Mouse (Mus musculus) limb, embryonic 14.5 days (tissue): Measurements from ENCODE around the gene Blmh. TPM values are rescaled to one million over a fixed set of nuclear protein-coding genes. Genes with fewer than 3 reads are reported as not detected.

Experiments
- ATAC-seq: fragments of 200-750 bp; cut with Nextera tagmentation; 2 replicates; pipeline ENCODE4 v1.8.0; 2017; ENCODE audit warnings: low read depth, moderate number of reproducible peaks, moderate TSS enrichment; ENCODE audit not compliant: low FRiP score
- DNase-seq: peaks from one replicate; pipeline ENCODE4 v3.0.0-alpha.2; 2015; ENCODE audit warnings: low spot score
- H3K27ac ChIP-seq: fragments of 300-500 bp; sonication (generic); replicated peaks from 2 replicates; pipeline ENCODE4 v1.5.1; 2014; ENCODE audit warnings: low read depth, mild to moderate bottlenecking, low read length, moderate library complexity, mixed read lengths
- H3K27me3 ChIP-seq: fragments of 300-500 bp; sonication (generic); 2 replicates; pipeline ENCODE4 v1.6.1; 2014; ENCODE audit warnings: low read length, mixed read lengths; ENCODE audit not compliant: control insufficient read depth, insufficient read depth
- H3K36me3 ChIP-seq: fragments of 300-500 bp; sonication (generic); 2 replicates; pipeline ENCODE4 v1.6.1; 2014; ENCODE audit warnings: mild to moderate bottlenecking, low read length, moderate library complexity, mixed read lengths; ENCODE audit not compliant: control insufficient read depth, insufficient read depth
- H3K4me1 ChIP-seq: fragments of 300-500 bp; sonication (generic); 2 replicates; pipeline ENCODE4 v1.6.1; 2014; ENCODE audit warnings: antibody characterized with exemption, low read length, mixed read lengths; ENCODE audit not compliant: control insufficient read depth, insufficient read depth
- H3K4me2 ChIP-seq: fragments of 300-500 bp; sonication (generic); replicated peaks from 2 replicates; pipeline ENCODE4 v1.6.1; 2014; ENCODE audit warnings: low read depth, mild to moderate bottlenecking, low read length, moderate library complexity; ENCODE audit not compliant: severe bottlenecking
- H3K4me3 ChIP-seq: fragments of 300-500 bp; sonication (generic); replicated peaks from 2 replicates; pipeline ENCODE4 v1.5.1; 2014; ENCODE audit warnings: low read length
- H3K9ac ChIP-seq: fragments of 300-500 bp; sonication (generic); 2 replicates; pipeline ENCODE4 v1.6.1; 2014; ENCODE audit warnings: mild to moderate bottlenecking, low read depth, low read length, moderate library complexity; ENCODE audit not compliant: severe bottlenecking
- H3K9me3 ChIP-seq: fragments of 300-500 bp; sonication (generic); 2 replicates; pipeline ENCODE4 v1.6.1; 2016; ENCODE audit warnings: low read length; ENCODE audit not compliant: control insufficient read depth
- POLR2A ChIP-seq: fragments of 200-500 bp; IDR thresholded peaks from 2 replicates; pipeline ENCODE4 v1.8.0; 2012; ENCODE audit warnings: inconsistent platforms, mild to moderate bottlenecking, moderate library complexity, borderline replicate concordance; ENCODE audit not compliant: insufficient read depth, insufficient read length; ENCODE audit errors: extremely low read depth
- WGBS: fragments of 180-500 bp; shearing (Covaris S2); extraction: QIAGEN DNeasy Blood & Tissue Kit; methylation state at CpG from one replicate; pipeline ENCODE4 v1.1.7; 2014; 5-methylcytosine and 5-hydroxymethylcytosine counted together
- polyA plus RNA-seq, 2 experiments: library from polyadenylated mRNA; depleted of rRNA in 1 of 2; stranded (reverse) in 1 of 2; unstranded in 1 of 2; fragments of >200 nt; fragmentation: Nextera tagmentation in 1 of 2; extraction: Ambion mirVana in 1 of 2; gene quantifications; 2 replicates each; pipeline versions ENCODE4 v1.2.1 to v1.2.3; 2012 to 2014

Gene Blmh
- polyA plus RNA-seq, 2 experiments: 64.8 to 138 TPM

DNA sequence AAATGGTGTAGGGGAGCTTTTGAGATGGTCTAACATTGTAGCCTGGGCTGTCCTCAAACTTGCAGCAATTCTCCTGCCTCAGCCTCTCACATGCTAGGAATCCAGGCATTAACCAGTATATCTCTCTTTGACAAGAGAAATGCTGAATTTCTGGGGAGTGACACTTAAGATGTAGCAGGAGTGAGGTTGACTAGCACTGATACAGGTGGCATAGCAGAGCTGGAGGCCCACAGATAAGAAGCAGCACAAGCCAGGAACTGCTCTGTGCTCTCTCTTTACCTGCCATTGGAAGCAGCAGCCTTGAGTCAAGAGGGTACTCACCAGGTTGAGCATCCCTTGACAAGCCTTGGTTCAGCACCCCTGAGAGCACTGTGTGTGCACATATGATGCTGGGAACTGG, 59.6 kb downstream of the Blmh start:
- Histone ChIP-seq H3K4me1 (no peaks in the 10 kb centered on the region), H3K4me2 (no peak overlapping the region), H3K9me3 (no peaks in the 10 kb centered on the region), H3K4me3 (no peak overlapping the region), H3K27ac (no peak overlapping the region), H3K9ac (no peak overlapping the region), H3K36me3 (peaks cover 84% of the 10 kb centered on the region), H3K27me3 (no peaks in the 10 kb centered on the region)
- DNase-seq: no peak
- no peak for TF ChIP-seq POLR2A
- ATAC-seq: no peak

DNA sequence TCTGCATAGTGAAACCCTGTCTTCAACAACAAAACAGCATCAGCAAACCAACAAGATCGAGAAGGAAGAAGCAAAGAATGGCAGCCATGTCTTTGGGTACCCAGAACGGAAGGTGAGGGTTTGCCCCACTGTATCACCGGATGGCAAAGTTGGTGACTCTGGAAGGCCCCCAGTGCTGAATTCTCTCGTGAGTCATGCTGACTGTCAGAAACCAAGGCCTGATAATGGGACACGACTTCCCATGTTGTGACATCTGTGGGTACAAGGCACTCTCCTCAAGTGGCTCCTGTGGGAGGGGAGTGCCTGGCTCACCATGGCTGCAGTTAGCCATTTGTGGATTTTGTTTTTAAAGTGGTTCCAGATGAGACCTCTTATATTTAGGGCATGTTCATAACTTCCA, 66.2 kb downstream of the Blmh start:
- ATAC-seq: no peak
- no peak overlapping the region for H3K27ac ChIP-seq
- no peaks in the 10 kb centered on the region for H3K4me1 ChIP-seq
- no peak overlapping the region for H3K9ac ChIP-seq
- WGBS: 77% methylated on average over 5 of the region's 5 CpGs
- no peak overlapping the region for H3K4me2 ChIP-seq
- DNase-seq: no peak
- peaks cover 26% of the 10 kb centered on the region for H3K36me3 ChIP-seq
- H3K27me3 ChIP-seq: no peaks in the 10 kb centered on the region
- no peak for TF ChIP-seq POLR2A
- no peak overlapping the region for H3K4me3 ChIP-seq
- no peaks in the 10 kb centered on the region for H3K9me3 ChIP-seq

GRCm38 (mm10) chr11:76992886-76993285, 68.3 kb downstream of the Blmh start:
- no peak overlapping the region for H3K4me2 ChIP-seq
- H3K9ac ChIP-seq: no peak overlapping the region
- H3K27ac ChIP-seq: no peak overlapping the region
- no peak for DNase-seq
- TF ChIP-seq POLR2A: no peak
- H3K27me3 ChIP-seq: peaks cover 11% of the 10 kb centered on the region; the same call in 1 of the 2 replicates
- H3K9me3 ChIP-seq: no peaks in the 10 kb centered on the region
- H3K36me3 ChIP-seq: peaks cover 6% of the 10 kb centered on the region
- no peak for ATAC-seq
- peaks cover 2% of the 10 kb centered on the region; the same call in 1 of the 2 replicates for H3K4me1 ChIP-seq
- WGBS: 35% methylated on average over 4 of the region's 4 CpGs
- H3K4me3 ChIP-seq: no peak overlapping the region

DNA sequence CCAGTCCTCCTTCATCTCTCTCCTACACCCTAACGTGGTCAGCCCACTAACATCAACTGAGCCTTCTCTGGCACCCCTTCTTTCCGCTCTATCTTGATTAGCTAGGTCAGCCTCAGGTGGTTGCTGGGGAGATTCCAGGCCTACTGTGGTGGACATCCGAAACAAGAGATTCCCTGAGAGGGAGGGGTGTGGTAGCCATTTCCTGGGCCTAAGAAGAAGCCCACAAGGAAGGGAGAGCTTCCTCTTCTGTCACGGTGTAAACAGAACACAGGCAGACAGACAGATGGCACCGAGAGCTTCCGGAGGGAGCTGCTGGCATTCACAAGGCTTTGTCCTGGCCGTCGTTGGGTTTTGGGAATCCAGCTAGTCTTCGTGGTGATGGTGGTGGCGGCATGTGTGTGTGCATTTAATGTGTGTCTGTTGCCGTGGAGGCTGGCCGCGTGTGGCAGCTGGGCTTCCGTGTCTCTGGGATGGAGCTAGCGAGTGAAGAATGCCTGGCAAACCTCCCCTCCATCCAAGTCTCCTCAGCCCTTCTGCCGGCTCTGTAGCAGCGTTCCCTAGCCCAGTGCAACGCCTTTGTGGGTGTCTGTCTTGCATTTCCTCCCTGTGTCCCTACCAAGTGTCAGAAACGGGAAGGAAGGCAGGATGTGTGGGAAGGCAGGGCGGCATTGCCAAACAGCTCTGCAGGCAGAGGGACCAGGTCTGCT, 71.5 kb downstream of the Blmh start:
- peaks cover 29% of the 10 kb centered on the region for H3K27me3 ChIP-seq
- no peaks in the 10 kb centered on the region for H3K36me3 ChIP-seq
- DNase-seq: no peak
- no peak for ATAC-seq
- H3K4me1 ChIP-seq: peaks cover 9% of the 10 kb centered on the region; the same call in 1 of the 2 replicates
- no peaks in the 10 kb centered on the region for H3K9me3 ChIP-seq
- no peak for TF ChIP-seq POLR2A
- H3K27ac ChIP-seq: no peak overlapping the region
- no peak overlapping the region for H3K4me2 ChIP-seq
- no peak overlapping the region for H3K9ac ChIP-seq
- WGBS: 55% methylated on average over 20 of the region's 20 CpGs
- no peak overlapping the region for H3K4me3 ChIP-seq

- DNase-seq (peak; percentile 78), ATAC-seq (peak; percentile 79; the same call in 1 of the 2 replicates)
- Histone ChIP-seq H3K27ac (no peak overlapping the region), H3K27me3 (peaks cover 29% of the 10 kb centered on the region), H3K4me3 (peak overlapping the region; percentile 46), H3K36me3 (no peaks in the 10 kb centered on the region), H3K4me1 (peaks cover 9% of the 10 kb centered on the region; the same call in 1 of the 2 replicates), H3K9ac (0 out of 2 replicates have a peak overlapping the region, but pooled peaks have one; percentile 8), H3K4me2 (peak overlapping the region; percentile 81), H3K9me3 (no peaks in the 10 kb centered on the region)
- WGBS: under 1% methylated on average over 21 of the region's 21 CpGs
- TF ChIP-seq POLR2A: no peak
These were observed 72.7 kb downstream of the Blmh start for GRCm38 (mm10) chr11:76997305-76997704.
